Mouse (Mus musculus) kidney, adult 2 months (tissue): ENCODE results near the gene Efr3b.

Experiments
- CTCF ChIP-seq: fragments of 200-500 bp; conservative IDR thresholded peaks from 2 replicates; pipeline ENCODE4 v1.5.1; 2011; ENCODE audit warnings: low read depth, mild to moderate bottlenecking, control low read depth, low read length, moderate library complexity, mixed read lengths; ENCODE audit not compliant: insufficient read depth, insufficient read length
- POLR2A ChIP-seq: fragments of 200-500 bp; IDR thresholded peaks from one replicate; pipeline ENCODE4 v1.6.1; 2011; ENCODE audit warnings: low read depth, low read length, control low read depth

DNA sequence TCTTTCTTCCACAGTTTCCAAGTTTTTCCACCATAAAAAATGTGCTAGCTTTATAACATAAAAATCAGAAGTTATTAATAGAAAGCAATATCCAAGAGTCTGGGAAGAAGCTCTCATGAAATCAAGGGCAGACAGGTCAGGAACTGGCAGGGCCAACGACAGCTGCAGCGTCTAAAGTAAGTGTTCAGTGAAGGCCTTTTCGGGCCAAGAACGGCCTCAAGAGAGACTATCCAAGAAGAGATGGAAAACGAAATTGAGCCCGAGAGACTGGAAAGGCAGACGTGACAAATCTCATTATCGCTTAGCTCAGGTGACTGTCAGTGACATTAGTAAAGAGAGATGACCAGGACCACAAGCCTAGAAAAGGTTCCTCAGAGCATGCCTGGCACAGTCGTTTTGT, 19.6 kb upstream of the Efr3b start:
- TF ChIP-seq CTCF (no peak), POLR2A (no peak)
